Mouse (Mus musculus) limb, embryonic 10.5 days (tissue): ENCODE results near the gene Rbm46. TPM values are rescaled to one million over a fixed set of nuclear protein-coding genes. Genes with fewer than 3 reads are reported as not detected.
A peak's percentile ranks its signal among the peaks of the same experiment; 100 is the strongest.

Source experiments
- DNase-seq: peaks from one replicate; pipeline ENCODE4 v3.0.0-alpha.2; 2017; ENCODE audit warnings: low spot score
- H3K27ac ChIP-seq: fragments of 300-500 bp; sonication (generic); 2 replicates; pipeline ENCODE4 v1.5.1; 2016; ENCODE audit warnings: mild to moderate bottlenecking
- H3K27me3 ChIP-seq: fragments of 300-500 bp; sonication (generic); 2 replicates; pipeline ENCODE4 v1.6.1; 2016; ENCODE audit warnings: low read depth, mild to moderate bottlenecking; ENCODE audit not compliant: poor library complexity, severe bottlenecking
- H3K36me3 ChIP-seq: fragments of 300-500 bp; sonication (generic); 2 replicates; pipeline ENCODE4 v1.6.1; 2016; ENCODE audit warnings: mild to moderate bottlenecking, moderate library complexity
- H3K4me1 ChIP-seq: fragments of 300-500 bp; sonication (generic); 2 replicates; pipeline ENCODE4 v1.6.1; 2016
- H3K4me3 ChIP-seq: fragments of 300-500 bp; sonication (generic); 2 replicates; pipeline ENCODE4 v1.5.1; 2016; ENCODE audit warnings: mild to moderate bottlenecking, moderate library complexity
- H3K9me3 ChIP-seq: fragments of 300-500 bp; sonication (generic); replicated peaks from 2 replicates; pipeline ENCODE4 v1.6.1; 2016; ENCODE audit warnings: mild to moderate bottlenecking
- WGBS: fragments of 180-500 bp; shearing (Covaris S2); methylation state at CpG from one replicate; pipeline ENCODE4 v1.1.7; 2016; 5-methylcytosine and 5-hydroxymethylcytosine counted together
- polyA plus RNA-seq: library from polyadenylated mRNA; unstranded; fragments of >200 nt; fragmentation: Nextera tagmentation; extraction: Ambion mirVana; gene quantifications from 2 replicates; pipeline ENCODE4 v1.2.1, GENCODE M21; 2016

The Rbm46 gene
- polyA plus RNA-seq, result 0.72 and 1.3 TPM in 2 replicates

DNA sequence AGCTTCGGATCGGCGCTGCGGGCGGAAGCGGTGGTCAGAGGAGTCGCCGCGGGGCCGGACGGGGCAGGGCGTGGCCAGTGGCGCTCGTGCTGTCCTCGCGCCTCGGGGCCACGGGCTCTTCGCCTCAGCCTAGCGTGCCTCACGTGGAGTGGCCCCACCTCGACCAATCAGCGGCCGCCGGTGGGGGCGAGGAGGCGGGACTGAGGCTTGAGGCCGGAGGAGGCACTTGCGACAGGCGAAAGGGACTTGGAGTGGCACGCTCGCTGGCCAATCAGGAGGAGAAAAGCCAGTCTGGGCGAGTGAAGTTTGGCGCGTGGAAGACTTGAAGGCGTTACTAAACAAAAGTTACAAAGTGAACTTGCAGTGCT, at the start of gene Rbm46:
Rbm46 (minus strand) TSS at position 112 of the 368 bp plus-strand sequence.
- Histone ChIP-seq H3K27ac (peak within 1 kb of the TSS; percentile 44; the same call in 1 of the 2 replicates), H3K9me3 (no peaks in the 10 kb centered on the region), H3K36me3 (no peaks in the 10 kb centered on the region), H3K4me1 (peaks cover 7% of the 10 kb centered on the region), H3K4me3 (peak within 1 kb of the TSS; percentile 47), H3K27me3 (peaks cover 30% of the 10 kb centered on the region)
- peak; percentile 82 for DNase-seq
- 29% methylated on average over 36 of the region's 36 CpGs for WGBS

DNA sequence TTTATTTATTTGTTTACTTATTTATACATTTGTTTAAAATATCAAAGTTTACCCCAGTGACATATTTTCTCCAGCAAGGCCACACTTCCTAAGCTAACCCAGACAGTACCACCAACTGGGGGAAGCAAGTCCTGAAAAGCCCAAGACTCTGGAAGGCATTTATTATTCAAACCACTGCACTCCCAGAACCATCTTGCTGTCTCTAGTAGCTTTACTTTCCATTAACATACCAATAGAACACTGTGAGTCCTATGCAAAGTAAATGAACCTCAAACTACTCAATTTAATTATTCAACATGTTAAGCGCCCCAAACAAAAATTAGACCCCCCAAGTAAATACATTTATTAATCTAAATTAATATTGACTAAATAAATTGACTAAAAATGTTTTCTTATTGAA, 39.3 kb upstream of the Rbm46 start:
- Histone ChIP-seq H3K4me1 (no peaks in the 10 kb centered on the region), H3K27ac (no peak overlapping the region), H3K9me3 (no peaks in the 10 kb centered on the region), H3K27me3 (no peaks in the 10 kb centered on the region), H3K36me3 (no peaks in the 10 kb centered on the region), H3K4me3 (no peak overlapping the region)
- no peak for DNase-seq
- 53% methylated on average over 1 of the region's 1 CpGs for WGBS

DNA sequence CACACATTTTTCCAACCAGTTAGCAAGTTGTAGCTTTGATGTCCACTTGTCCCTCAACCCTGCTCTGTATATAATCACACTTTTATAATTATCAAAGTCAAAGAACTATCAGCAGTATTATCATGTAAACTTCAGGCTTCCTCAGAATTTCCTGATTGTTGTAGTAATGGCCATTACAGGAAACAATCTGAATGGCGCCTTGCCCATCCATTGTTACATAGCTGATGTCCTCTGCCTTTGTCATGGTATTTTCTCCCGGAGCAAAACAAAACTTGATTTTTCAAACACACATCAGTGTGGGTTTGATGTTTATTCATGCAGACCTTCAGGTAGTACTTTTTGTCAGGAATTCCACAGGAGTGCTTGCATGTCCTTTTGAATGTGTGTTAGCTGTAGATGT, 32.4 kb upstream of the Rbm46 start:
- Histone ChIP-seq H3K9me3 (no peaks in the 10 kb centered on the region), H3K4me1 (peaks cover 10% of the 10 kb centered on the region), H3K4me3 (no peak overlapping the region), H3K27me3 (peaks cover 30% of the 10 kb centered on the region), H3K27ac (no peak overlapping the region), H3K36me3 (no peaks in the 10 kb centered on the region)
- 84% methylated on average over 2 of the region's 2 CpGs for WGBS
- DNase-seq, result no peak

DNA sequence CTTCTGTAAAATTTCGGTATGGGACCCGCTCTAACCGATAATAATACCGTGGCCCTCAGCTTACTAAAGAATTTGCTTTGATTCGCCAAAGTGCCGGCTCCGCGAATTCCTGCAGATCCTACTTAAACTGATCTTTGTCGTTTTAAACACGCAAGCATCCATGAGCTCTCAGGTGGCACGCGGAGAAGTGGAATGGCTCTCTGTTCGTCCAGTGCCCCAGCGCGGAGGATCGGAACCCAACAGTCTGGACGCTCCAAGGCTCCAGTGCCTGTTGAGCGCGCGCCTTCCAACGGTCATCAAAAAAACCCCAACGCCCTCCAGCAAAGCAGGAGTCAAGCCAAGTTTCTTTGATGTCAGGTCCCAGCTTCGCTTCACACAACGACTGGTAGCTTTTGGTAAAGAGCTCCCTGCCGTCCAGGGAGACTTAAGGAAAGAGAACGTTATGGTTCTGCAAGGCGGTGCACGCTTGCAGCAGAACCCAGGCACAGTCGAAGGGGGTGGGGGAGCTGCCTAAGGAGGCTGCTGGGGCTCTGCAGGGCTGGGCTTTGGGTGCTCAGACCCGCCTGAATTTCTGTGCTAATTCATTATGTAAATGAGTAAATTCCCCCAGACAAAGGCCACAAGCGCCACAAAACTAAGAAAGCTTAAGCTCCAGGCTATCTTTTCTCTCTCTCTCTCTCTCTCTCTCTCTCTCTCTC, 28.1 kb upstream of the Rbm46 start:
- Histone ChIP-seq H3K4me3 (peak overlapping the region; percentile 53), H3K27me3 (peaks cover 46% of the 10 kb centered on the region), H3K27ac (no peak overlapping the region), H3K4me1 (peaks cover 15% of the 10 kb centered on the region), H3K9me3 (no peaks in the 10 kb centered on the region), H3K36me3 (no peaks in the 10 kb centered on the region)
- DNase-seq, result peak; percentile 47
- 2% methylated on average over 31 of the region's 31 CpGs for WGBS

DNA sequence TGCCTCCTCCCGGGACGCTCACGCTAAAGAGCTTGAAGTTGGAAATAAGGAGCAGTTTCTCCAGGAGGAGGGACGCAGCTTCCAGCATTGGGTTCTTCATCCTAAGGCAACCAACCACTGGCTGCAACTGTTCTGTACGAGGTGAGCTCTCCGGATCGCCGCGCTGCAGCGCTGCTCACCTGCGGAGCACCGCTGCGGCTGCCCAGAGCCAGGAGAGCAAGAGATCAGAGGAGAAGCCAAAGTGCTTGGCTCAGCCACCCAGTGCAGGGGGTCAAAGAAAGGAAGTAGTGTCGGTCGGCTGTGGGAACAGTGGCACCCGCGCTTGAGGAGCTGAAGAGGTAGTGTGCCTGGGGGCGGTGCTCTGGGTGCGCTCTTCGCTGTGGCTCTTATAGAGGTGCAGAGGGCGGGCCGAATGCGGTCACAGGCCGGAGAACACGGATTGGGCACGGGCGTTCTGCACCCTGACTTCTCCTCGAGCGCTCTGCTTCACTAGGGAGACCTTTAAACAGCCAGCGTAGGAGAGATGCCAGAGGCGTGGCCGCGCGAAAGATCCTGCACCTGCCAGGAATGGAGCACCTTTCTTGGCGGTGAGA, 27.4 kb upstream of the Rbm46 start, which contains the start of gene Lrat:
Lrat (minus strand) TSS at position 361 of the 593 bp plus-strand sequence.
- peak within 1 kb of the TSS; percentile 53 for H3K4me3 ChIP-seq
- H3K27ac ChIP-seq, result no peak within 1 kb of the TSS
- no peaks in the 10 kb centered on the region for H3K36me3 ChIP-seq
- H3K27me3 ChIP-seq, result peaks cover 46% of the 10 kb centered on the region
- under 1% methylated on average over 35 of the region's 35 CpGs for WGBS
- no peaks in the 10 kb centered on the region for H3K9me3 ChIP-seq
- DNase-seq, result no peak
- peaks cover 15% of the 10 kb centered on the region for H3K4me1 ChIP-seq

DNA sequence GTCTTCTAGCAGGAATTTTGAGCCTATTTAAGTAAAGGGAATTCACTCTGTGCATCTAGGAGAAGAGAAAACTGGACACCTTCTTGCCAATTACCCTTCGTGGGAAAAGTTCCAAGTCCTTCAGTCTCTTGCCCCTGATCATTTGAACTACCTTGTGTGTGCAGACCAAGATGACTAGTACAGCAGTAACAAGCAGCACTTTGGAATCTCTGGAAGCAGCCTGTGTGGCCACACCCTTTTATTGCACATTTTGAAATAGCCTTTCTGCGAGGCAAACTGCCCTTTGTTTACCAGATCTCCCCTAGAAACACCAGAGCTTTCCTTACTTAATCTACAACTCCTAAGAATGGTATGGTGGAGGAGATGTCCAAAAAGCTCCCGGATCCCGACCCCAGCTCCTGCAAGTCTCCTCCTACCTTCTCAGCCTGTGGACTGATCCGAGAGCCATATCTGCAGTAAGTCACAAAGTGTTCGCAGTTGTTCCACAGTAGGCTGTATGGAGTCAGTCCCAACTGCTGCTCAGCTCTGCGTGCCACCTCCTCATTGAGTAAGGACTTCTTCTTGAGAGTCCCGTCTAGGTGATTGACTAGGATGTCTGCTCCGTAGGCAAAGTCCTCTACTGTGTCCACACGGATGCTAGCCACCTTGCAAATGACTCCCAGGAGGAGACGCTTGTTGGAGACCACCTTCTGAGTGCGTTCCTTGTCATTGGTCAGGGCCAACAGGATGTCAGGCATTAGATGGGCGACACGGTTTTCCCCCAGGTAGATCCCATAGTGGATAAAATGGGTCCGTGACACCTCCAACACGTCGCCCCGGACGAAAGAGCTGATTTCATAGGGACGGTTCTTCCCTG, 26.7 kb upstream of the Rbm46 start:
- peaks cover 46% of the 10 kb centered on the region for H3K27me3 ChIP-seq

DNA sequence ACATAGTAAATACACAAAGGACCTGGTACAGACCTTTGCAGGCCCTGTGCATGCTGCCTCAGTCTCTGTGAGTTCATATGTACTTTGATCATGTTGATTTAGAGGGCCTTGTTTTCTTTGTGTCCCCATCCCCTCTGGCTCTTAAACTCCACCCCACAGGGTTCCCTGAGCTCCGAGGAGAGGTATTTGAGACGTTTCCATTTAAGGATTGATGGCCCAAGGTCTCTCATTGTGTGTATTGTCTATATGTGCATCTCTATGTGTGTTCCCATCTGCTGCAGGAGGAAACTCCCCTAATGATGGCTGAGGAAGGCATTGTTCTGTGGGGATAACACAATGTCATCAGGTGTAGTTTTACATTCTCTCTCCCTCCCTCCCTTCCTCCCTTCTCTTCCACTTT, 12.6 kb upstream of the Rbm46 start:
- 39% methylated on average over 2 of the region's 2 CpGs for WGBS

More for the DNA sequence above, 26.7 kb upstream of the Rbm46 start:
- WGBS, result 24% methylated on average over 20 of the region's 20 CpGs
- Histone ChIP-seq H3K36me3 (no peaks in the 10 kb centered on the region), H3K9me3 (no peaks in the 10 kb centered on the region), H3K27ac (no peak overlapping the region), H3K4me1 (peaks cover 15% of the 10 kb centered on the region), H3K4me3 (peak overlapping the region; percentile 53)
- no peak for DNase-seq

DNA sequence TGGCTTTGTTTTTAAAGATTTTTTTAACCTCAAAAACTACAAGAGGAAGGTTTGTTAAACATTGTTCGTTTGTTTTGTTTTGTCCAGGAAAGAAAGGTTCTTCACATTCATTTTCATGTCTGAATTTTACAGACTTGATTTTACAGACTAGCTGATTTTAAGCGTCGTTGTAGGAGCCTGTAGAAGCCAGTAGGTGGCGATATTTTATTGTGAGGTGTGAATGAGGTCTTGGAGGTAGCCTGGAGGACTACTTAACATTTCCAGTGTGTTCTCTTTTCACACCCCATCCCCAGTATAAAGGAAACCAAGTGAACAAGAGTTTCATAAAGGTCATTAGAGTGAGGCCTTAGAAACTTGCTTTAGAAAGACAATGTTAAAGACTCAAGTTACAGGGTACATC, 975 bp upstream of the Rbm46 start:
- no peak overlapping the region for H3K27ac ChIP-seq
- no peak overlapping the region for H3K4me3 ChIP-seq
- H3K36me3 ChIP-seq, result no peaks in the 10 kb centered on the region
- peaks cover 30% of the 10 kb centered on the region for H3K27me3 ChIP-seq
- H3K4me1 ChIP-seq, result peaks cover 7% of the 10 kb centered on the region
- H3K9me3 ChIP-seq, result no peaks in the 10 kb centered on the region
- no peak for DNase-seq
- WGBS, result 11% methylated on average over 4 of the region's 4 CpGs

More for the DNA sequence above, 12.6 kb upstream of the Rbm46 start:
- no peaks in the 10 kb centered on the region for H3K9me3 ChIP-seq
- H3K36me3 ChIP-seq, result no peaks in the 10 kb centered on the region
- no peaks in the 10 kb centered on the region for H3K4me1 ChIP-seq
- H3K4me3 ChIP-seq, result no peak overlapping the region
- DNase-seq, result no peak
- no peaks in the 10 kb centered on the region for H3K27me3 ChIP-seq
- no peak overlapping the region for H3K27ac ChIP-seq

DNA sequence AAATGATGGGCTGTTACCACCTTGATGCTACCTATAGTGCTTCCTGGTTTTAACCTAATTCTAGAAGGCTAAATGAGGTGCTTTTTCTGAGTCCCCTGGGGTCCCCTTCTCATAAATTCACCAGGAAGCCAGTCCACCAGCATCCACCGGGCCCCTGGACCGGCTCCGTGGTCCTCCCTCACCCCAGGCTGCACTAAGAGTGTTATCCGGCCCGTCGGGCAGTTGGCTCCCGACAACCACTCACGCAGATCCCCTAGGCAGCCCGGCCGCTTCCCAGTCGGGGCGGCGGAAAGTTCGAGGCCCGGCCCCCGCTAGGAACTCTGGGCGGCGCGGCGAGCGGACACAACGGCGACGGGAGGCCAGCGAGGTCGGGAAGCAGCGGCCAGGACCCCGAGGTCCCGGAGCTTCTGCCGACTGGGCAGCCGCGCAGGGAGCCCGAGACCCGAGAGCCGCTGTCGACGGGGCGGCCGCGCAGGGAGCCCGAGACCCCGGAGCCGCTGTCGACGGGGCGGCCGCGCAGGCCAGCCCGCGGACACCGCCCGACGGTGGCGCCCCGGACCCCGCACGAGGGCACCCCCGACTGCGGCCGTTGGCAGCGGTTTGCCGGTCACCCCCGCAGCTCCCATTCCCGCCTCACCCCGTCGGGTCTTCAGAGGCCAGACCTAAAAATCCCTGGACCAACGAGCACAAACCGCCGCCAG, 462 bp downstream of the Rbm46 start:
- DNase-seq, result peak; percentile 38
- H3K9me3 ChIP-seq, result no peaks in the 10 kb centered on the region
- no peaks in the 10 kb centered on the region for H3K36me3 ChIP-seq
- peaks cover 7% of the 10 kb centered on the region for H3K4me1 ChIP-seq
- peak overlapping the region; percentile 44; the same call in 1 of the 2 replicates for H3K27ac ChIP-seq
- WGBS, result 24% methylated on average over 62 of the region's 69 CpGs
- H3K4me3 ChIP-seq, result peak overlapping the region; percentile 47
- peaks cover 30% of the 10 kb centered on the region for H3K27me3 ChIP-seq

DNA sequence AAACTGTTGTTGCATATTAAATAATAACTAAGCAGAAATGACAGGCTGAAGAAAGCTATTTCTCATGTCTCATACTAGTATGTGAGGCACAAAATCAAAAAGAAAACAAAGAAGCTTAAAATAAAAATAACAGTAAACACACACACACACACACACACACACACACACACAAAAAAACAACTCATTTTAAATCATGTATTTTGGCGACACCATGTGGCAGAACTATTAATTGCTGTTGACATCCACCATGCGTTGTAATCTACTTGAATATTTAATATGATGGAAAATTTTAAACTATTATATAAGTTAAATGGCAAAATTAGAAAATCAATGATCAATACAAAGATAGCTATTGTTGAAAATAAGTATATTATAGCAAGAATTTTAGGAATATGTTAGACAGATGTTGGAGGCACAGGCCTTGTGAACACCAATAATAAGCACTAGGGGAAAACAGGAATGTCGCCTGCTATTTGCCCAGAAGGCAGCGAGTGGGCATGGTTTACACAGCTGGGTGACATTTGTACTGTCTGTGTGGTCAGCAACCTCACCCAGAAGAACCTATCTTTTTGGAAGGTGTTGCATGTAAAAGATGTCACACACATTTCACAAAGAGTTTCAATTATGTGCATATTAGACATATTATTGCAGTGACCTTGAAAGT, 18.7 kb downstream of the Rbm46 start:
- Histone ChIP-seq H3K4me3 (no peak overlapping the region), H3K9me3 (no peaks in the 10 kb centered on the region), H3K4me1 (no peaks in the 10 kb centered on the region), H3K27ac (no peak overlapping the region), H3K27me3 (no peaks in the 10 kb centered on the region), H3K36me3 (no peaks in the 10 kb centered on the region)
- no peak for DNase-seq
- 33% methylated on average over 4 of the region's 4 CpGs for whole genome bisulfite sequencing

DNA sequence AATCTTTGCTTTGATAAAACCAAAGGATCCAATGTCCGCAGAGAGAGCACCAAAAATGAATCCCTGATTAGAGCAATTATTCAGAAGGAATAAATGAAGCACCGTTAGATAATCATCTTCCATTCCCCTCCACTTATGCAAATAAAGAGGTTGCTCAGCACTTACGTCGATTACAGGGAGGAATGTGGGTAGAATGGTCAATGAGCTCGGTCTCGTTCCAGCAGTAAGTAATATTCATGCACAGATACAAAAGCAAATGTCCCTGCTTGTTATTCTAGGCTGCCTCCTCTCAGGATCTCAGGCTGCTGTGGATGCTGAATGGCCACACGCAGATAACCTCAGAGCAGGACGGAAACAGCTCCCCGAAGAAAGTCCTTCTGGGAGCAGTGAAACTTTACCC, 51.1 kb downstream of the Rbm46 start:
- 91% methylated on average over 9 of the region's 9 CpGs for WGBS
- Histone ChIP-seq H3K27me3 (no peaks in the 10 kb centered on the region), H3K9me3 (no peaks in the 10 kb centered on the region), H3K4me3 (no peak overlapping the region), H3K4me1 (no peaks in the 10 kb centered on the region), H3K36me3 (no peaks in the 10 kb centered on the region), H3K27ac (no peak overlapping the region)
- no peak for DNase-seq

DNA sequence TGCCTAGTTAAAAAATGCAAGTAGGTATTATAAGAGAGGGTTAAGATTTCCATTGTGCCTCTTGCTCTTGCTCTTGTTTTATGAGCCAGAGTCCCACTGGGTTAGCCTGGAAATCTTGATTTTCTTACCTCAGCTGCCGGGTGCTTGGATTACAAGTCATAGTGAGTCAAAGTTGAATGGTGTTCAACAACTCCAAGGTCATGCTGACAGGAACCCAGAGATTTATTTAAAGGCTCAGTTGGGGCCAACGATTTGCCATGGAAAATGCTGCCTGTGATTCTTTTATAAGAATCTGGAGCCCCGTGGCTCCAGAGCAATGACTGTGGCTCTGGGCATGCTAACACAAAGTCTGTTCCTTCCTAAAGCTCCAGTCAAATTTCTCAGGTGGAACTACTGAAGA, 64.4 kb downstream of the Rbm46 start:
- WGBS, result 85% methylated on average over 3 of the region's 3 CpGs
- Histone ChIP-seq H3K4me3 (no peak overlapping the region), H3K27ac (no peak overlapping the region), H3K27me3 (no peaks in the 10 kb centered on the region), H3K36me3 (no peaks in the 10 kb centered on the region), H3K4me1 (no peaks in the 10 kb centered on the region), H3K9me3 (no peaks in the 10 kb centered on the region)
- no peak for DNase-seq
